Mouse (Mus musculus) liver, adult 2 months (tissue): Measurements from ENCODE around the gene Marveld3.

Experiments
- CTCF ChIP-seq: fragments of 200-500 bp; IDR thresholded peaks from 2 replicates; pipeline ENCODE4 v1.5.1; 2011; ENCODE audit warnings: low read depth, low read length, control low read depth
- POLR2A ChIP-seq: fragments of 200-500 bp; IDR thresholded peaks from 2 replicates; pipeline ENCODE4 v1.6.1; 2011; ENCODE audit warnings: low read length, control low read depth; ENCODE audit not compliant: insufficient read depth; ENCODE audit errors: extremely low read depth

- no peak for TF ChIP-seq CTCF
- no peak for TF ChIP-seq POLR2A
These were observed 30.2 kb upstream of the Marveld3 start for GRCm38 (mm10) chr8:109992166-109992565.
